Mouse (Mus musculus): ENCODE data around the gene Rhbdd3.

- TF ChIP-seq CTCF (IDR thresholded peaks at IDR 0.05; ENCODE audit: extremely low read depth, insufficient read depth, low read length), result no peak
- TF ChIP-seq POLR2A (IDR thresholded peaks at IDR 0.05; ENCODE audit: extremely low read depth, insufficient read depth, low read length), result no peak
Observed at GRCm38 (mm10) chr11:5100801-5101200, 2.1 kb downstream of the Rhbdd3 start.

All from cortical plate, adult 2 months (tissue).